Mouse (Mus musculus): ENCODE data around the gene Gm28729. TPM values are rescaled to one million over a fixed set of nuclear protein-coding genes. Genes with fewer than 3 reads are reported as not detected.
"Not testable (repeated sequence)": the region's sequence is repeated elsewhere in the genome, so short reads cannot be mapped to it uniquely, and the experiment has no call there.

Gm28729 gene
- total and polyA plus RNA-seq, 2 experiments from 2014 or later: 0.33 to 0.52 TPM

DNA sequence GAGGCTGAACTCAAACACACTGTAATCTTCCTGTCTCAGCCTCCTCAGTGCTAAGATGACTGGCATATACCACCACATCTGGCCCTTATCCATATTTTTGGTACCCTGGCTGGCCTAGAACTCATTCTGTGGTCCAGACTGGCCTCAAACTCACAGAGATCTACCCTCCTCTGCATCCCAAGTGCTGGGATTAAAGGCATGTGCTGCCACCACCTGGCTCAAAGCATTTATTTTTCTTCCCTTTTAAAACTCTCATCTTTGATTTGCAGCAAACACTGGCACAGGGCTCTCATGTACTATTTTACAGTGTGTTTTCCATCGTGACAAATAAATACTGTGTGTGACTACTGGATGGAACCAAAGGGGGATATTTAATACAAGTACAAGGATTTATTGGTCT is 29.0 kb upstream of the Gm28729 start:
- WGBS: 88% methylated on average over 1 of the region's 1 CpGs
- no peak overlapping the region for H3K27ac ChIP-seq (ENCODE audit: low read depth, low read length)
- DNase-seq (no peak), ATAC-seq (no peak)
- H3K4me1 ChIP-seq (ENCODE audit: insufficient read depth): no peaks in the 10 kb centered on the region
- no peak overlapping the region for H3K4me2 ChIP-seq (ENCODE audit: low read depth)
- TF ChIP-seq CTCF (IDR thresholded peaks at IDR 0.05; ENCODE audit: low read depth): peak; percentile 50
- H3K27me3 ChIP-seq (ENCODE audit: insufficient read depth, low read length): no peaks in the 10 kb centered on the region
- H3K36me3 ChIP-seq (ENCODE audit: insufficient read depth): peaks cover 28% of the 10 kb centered on the region
- H3K9me3 ChIP-seq (ENCODE audit: low read length): no peaks in the 10 kb centered on the region
- H3K9ac ChIP-seq: no peak overlapping the region
- H3K4me3 ChIP-seq (ENCODE audit: low read depth, low read length): no peak overlapping the region

DNA sequence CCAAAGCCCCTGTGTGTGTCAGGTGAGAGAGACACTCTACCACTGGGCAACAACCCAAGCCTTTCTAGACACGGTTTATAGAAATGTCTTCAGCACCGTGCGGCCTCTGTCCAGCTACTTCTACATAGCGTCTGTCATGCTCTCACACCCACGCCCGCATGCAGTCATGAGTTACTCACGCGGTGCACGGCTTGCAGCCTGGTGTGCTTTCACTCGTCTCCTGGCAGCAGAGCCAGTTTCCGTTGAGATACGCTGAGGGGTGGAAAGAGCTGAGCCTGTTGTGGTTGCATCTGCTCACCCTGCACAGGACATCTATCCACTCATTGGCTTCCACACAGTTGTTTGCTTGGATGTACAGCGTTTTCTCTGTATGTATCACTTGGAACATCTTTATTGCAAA is 20.3 kb upstream of the Gm28729 start:
- WGBS: 92% methylated on average over 13 of the region's 13 CpGs
- ATAC-seq (no peak), DNase-seq (no peak)
- H3K27me3 ChIP-seq (ENCODE audit: insufficient read depth, low read length): no peaks in the 10 kb centered on the region
- no peaks in the 10 kb centered on the region for H3K4me1 ChIP-seq (ENCODE audit: insufficient read depth)
- no peak overlapping the region for H3K4me2 ChIP-seq (ENCODE audit: low read depth)
- no peaks in the 10 kb centered on the region for H3K9me3 ChIP-seq (ENCODE audit: low read length)
- TF ChIP-seq CTCF (IDR thresholded peaks at IDR 0.05; ENCODE audit: low read depth): no peak
- no peak overlapping the region for H3K4me3 ChIP-seq (ENCODE audit: low read depth, low read length)
- H3K36me3 ChIP-seq (ENCODE audit: insufficient read depth): peaks cover 28% of the 10 kb centered on the region
- no peak overlapping the region for H3K9ac ChIP-seq
- no peak overlapping the region for H3K27ac ChIP-seq (ENCODE audit: low read depth, low read length)

DNA sequence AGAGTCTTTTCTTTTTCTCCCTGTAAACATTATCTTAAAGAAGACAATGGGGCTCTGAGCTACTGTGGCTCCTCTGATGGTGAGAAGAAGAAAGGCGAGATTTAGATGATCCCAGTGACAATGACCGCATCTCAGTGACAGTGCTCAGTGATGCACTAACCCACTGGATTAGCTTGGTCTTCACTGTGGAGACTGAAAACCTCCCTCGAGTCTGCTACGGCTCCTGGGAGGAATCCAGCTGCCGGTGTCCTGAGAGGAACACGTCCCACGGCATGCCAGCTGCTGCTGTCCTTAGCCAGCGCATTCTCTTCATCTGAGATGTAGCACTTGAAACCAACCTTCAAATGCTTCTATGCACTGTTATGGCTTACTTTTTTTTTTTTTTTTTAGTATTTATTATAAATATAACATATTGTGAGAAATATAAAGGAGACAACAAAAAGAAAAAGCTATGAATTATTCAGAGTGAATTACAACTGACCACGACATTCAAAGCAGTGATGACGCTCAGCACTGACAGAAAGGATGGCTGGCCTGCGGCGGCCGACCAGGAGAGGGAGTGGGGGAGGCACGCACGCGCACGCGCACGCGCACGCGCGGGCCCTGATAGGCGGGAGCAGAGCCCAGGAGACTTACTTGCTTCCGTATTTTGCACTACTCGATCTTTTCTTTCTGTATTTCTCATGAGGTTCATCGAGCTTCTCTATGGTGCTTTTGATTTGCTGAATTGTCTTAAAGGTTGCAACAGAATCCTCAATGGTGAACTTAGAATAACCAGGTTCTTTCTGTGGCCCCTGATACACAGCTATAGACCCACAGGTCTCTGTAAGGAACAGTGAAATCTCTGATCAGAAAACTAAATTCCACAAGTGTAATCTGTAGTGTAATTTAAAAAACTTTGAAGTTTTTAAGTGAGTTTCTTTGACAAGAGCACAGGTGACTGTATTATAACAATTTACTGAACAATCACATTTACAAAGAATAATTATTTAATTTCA is 18.9 kb upstream of the Gm28729 start:
- no peak overlapping the region for H3K4me3 ChIP-seq (ENCODE audit: low read depth, low read length)
- no peaks in the 10 kb centered on the region for H3K4me1 ChIP-seq (ENCODE audit: insufficient read depth)
- DNase-seq (peak; percentile 74), ATAC-seq (peak; percentile 91)
- no peaks in the 10 kb centered on the region for H3K9me3 ChIP-seq (ENCODE audit: low read length)
- no peak overlapping the region for H3K27ac ChIP-seq (ENCODE audit: low read depth, low read length)
- TF ChIP-seq CTCF (IDR thresholded peaks at IDR 0.05; ENCODE audit: low read depth): peak; percentile 62
- no peaks in the 10 kb centered on the region for H3K27me3 ChIP-seq (ENCODE audit: insufficient read depth, low read length)
- peaks cover 28% of the 10 kb centered on the region for H3K36me3 ChIP-seq (ENCODE audit: insufficient read depth)
- H3K9ac ChIP-seq: no peak overlapping the region
- peak overlapping the region; percentile 8; the same call in 1 of the 2 replicates for H3K4me2 ChIP-seq (ENCODE audit: low read depth)
- 27% methylated on average over 27 of the region's 27 CpGs for WGBS

DNA sequence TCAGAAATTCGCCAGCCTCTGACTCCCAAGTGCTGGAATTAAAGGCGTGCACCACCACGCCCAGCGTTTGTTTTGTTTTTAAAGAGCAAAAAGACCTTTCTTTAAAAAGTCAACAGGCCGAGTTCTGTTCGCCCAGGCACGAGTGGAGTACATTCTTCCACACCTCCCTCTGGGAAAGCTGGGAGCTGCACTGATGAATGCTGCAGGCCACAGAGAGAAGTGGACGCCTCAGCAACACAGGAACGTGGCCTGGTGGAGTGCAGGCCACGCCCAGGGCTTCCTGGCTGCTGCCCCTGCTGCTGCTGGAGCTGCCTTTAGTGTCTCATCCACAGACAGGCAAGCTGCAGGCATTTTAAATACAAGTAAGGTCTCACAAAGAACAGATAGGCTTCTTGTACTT is 13.9 kb upstream of the Gm28729 start:
- no peaks in the 10 kb centered on the region for H3K27me3 ChIP-seq (ENCODE audit: insufficient read depth, low read length)
- ATAC-seq: no peak
- 63% methylated on average over 10 of the region's 10 CpGs for WGBS
- no peak overlapping the region for H3K4me2 ChIP-seq (ENCODE audit: low read depth)
- no peak for TF ChIP-seq CTCF (IDR thresholded peaks at IDR 0.05; ENCODE audit: low read depth)
- no peak overlapping the region for H3K27ac ChIP-seq (ENCODE audit: low read depth, low read length)
- H3K9me3 ChIP-seq (ENCODE audit: low read length): no peaks in the 10 kb centered on the region
- no peak overlapping the region for H3K4me3 ChIP-seq (ENCODE audit: low read depth, low read length)
- H3K9ac ChIP-seq: no peak overlapping the region
- H3K4me1 ChIP-seq (ENCODE audit: insufficient read depth): no peaks in the 10 kb centered on the region
- DNase-seq: no peak
- peaks cover 12% of the 10 kb centered on the region for H3K36me3 ChIP-seq (ENCODE audit: insufficient read depth)

DNA sequence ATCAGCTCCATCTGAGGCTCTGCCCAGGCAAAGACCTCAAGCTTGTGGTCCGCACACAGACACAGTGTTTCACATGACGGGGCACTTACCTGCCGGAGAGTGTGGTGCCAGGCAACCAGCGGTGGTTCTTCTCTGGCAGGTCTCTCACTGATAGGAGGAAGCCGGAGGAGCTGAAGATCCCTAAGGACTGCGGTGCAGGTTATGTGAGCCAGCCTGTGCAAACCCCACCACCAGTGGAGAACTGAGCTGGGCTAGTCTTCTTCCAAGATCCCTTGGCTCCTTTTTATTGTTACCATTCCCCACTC is 12.5 kb upstream of the Gm28729 start:
- no peaks in the 10 kb centered on the region for H3K4me1 ChIP-seq (ENCODE audit: insufficient read depth)
- WGBS: 94% methylated on average over 6 of the region's 6 CpGs
- H3K4me3 ChIP-seq (ENCODE audit: low read depth, low read length): no peak overlapping the region
- no peaks in the 10 kb centered on the region for H3K27me3 ChIP-seq (ENCODE audit: insufficient read depth, low read length)
- no peaks in the 10 kb centered on the region for H3K9me3 ChIP-seq (ENCODE audit: low read length)
- 0 out of 2 replicates have a peak overlapping the region, but pooled peaks have one; percentile 35 for H3K27ac ChIP-seq (ENCODE audit: low read depth, low read length)
- TF ChIP-seq CTCF (IDR thresholded peaks at IDR 0.05; ENCODE audit: low read depth): no peak
- ATAC-seq (no peak), DNase-seq (no peak)
- H3K4me2 ChIP-seq (ENCODE audit: low read depth): no peak overlapping the region
- peaks cover 12% of the 10 kb centered on the region for H3K36me3 ChIP-seq (ENCODE audit: insufficient read depth)
- H3K9ac ChIP-seq: no peak overlapping the region

DNA sequence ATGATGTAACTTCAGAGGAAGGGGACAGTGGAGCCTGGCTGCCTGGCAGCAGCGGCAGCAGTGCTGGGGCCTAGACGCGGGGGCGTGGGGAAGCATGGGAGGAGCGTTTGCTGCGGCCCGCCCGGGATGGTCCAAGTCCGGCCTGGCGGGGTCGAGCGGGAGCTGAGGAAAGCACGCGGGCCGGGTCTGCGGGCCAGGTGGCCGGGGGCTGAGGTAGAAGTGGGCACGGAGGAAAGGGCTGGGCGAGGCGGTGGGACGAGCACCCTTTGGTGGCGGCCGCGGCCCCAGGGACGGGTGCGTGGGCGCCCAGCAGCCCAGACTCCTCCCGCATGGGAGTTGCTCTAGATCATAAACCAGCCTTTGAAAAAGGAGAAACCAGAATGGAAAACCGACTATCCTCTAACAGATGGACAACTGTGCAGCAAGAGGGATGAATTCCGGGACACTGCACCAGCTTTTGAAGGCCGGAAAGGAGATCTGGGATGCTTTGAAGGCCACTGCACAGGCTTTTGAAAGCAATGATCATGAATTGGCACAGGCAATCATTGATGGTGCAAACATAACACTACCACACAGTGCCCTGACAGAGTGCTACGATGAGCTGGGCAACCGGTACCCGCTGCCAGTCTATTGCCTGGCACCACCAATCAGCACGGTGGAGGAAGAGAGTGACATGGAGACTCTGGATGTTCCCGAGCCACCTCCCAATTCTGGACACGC is 12.0 kb upstream of the Gm28729 start:
- no peak for TF ChIP-seq CTCF (IDR thresholded peaks at IDR 0.05; ENCODE audit: low read depth)
- Histone ChIP-seq H3K4me2 (ENCODE audit: low read depth) (peak overlapping the region; percentile 50), H3K27ac (ENCODE audit: low read depth, low read length) (peak overlapping the region; percentile 35; the same call in 1 of the 2 replicates), H3K27me3 (ENCODE audit: insufficient read depth, low read length) (no peaks in the 10 kb centered on the region), H3K9ac (peak overlapping the region; percentile 48), H3K9me3 (ENCODE audit: low read length) (no peaks in the 10 kb centered on the region), H3K4me3 (ENCODE audit: low read depth, low read length) (peak overlapping the region; percentile 14; the same call in 1 of the 2 replicates), H3K4me1 (ENCODE audit: insufficient read depth) (no peaks in the 10 kb centered on the region), H3K36me3 (ENCODE audit: insufficient read depth) (peaks cover 11% of the 10 kb centered on the region)
- DNase-seq (peak; percentile 43), ATAC-seq (peak; percentile 86)
- 32% methylated on average over 37 of the region's 37 CpGs for WGBS

DNA sequence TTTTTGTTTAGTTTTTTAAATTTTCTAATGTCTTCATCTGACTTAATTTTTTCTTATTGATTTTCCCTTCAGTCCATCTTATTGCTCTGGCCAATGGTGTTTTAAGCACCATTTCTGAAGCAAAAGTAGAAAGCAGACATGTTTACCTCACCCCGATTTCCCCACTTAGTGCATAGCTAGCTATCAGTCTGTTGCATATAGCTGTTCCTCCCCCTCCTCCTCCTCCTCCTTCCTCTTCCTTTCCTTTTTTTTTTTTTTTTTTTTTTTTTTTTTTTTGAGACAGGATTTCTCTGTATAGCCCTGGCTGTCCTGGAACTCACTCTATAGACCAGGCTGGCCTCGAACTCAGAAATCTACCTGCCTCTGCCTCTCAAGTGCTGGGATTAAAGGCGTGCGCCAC is 11.0 kb upstream of the Gm28729 start:
- WGBS: 95% methylated on average over 4 of the region's 4 CpGs

More for the DNA sequence above, 11.0 kb upstream of the Gm28729 start:
- H3K4me1 ChIP-seq (ENCODE audit: insufficient read depth); H3K9ac ChIP-seq; H3K4me3 ChIP-seq (ENCODE audit: low read depth, low read length); ATAC-seq; H3K27me3 ChIP-seq (ENCODE audit: insufficient read depth, low read length); H3K36me3 ChIP-seq (ENCODE audit: insufficient read depth); DNase-seq; H3K27ac ChIP-seq (ENCODE audit: low read depth, low read length); H3K4me2 ChIP-seq (ENCODE audit: low read depth); H3K9me3 ChIP-seq (ENCODE audit: low read length): not testable (repeated sequence)
